Mouse (Mus musculus) cerebellum, adult 9-10 months (tissue): Measurements from ENCODE around the gene Mymx.
"Not testable (repeated sequence)": the region's sequence is repeated elsewhere in the genome, so short reads cannot be mapped to it uniquely, and the experiment has no call there.

Experiments used
- DNase-seq: peaks from one replicate; pipeline ENCODE4 v3.0.0; 2022

Gene Mymx

DNA sequence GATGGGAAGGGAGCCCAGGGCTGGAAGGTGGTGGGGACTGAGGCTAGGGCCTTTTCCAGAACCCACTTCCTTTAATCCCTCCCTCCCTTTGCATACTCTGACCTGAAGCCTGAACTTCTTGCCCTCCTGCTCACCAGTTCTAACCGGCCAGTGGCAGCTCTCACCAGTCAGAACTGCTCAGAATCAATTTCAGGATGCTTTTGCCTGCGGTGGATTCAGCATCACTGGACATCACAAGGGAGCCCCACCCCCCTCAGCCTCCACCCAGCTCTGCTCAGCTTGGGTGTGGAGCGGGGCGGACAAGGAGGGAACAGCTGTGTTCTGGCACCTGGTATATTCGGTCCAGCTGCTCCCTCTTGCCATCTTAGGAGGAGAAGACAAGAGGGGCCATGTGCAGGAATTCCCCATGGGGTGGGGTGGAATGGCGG, at the start of gene Mymx:
TSS of gene Mymx (minus strand) at position 226 of the 428 bp plus-strand sequence.
- DNase-seq: no peak

- DNase-seq: no peak
These were observed 42.3 kb upstream of the Mymx start for GRCm38 (mm10) chr17:45644185-45644584.

DNA sequence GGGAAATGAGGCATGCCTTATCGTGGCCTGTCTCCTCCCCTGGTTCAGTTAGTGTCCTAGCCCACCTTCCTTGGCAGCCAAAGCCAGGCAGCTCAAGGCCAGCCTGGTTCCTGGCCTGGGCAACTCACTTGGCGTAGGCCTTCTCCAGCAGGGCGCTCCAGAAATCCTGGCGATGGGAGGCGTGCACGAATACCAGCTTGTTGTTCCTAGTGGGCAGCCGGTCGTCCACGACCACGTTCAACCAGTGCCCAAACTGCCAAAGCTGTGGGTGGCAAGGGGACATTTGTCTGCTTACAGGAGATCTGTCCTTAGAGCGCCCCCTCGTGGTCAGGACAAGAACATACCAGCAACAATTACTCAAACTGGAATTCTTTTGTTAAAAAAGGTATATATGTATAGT, 40.8 kb upstream of the Mymx start:
- peak; percentile 83 for DNase-seq

DNA sequence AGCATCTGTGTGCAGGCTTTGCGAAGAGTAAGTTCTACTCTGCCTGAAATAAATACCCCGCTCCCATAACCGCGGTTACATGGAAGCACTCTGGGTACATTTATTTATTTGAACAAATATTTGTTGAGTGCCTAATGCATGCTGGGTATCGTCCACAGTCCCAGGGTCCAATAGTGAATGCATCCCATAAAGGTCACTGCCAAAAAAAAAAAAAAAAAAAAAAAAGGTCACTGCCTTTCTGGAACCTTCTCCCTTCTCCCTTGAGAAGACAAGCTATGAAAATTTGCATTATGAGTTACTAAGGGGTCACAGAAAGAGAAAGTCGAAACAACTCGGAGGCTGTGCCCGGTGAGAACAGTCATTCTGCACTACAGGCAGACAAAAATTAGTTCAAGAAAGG, 40.1 kb upstream of the Mymx start:
- DNase-seq: no peak

DNA sequence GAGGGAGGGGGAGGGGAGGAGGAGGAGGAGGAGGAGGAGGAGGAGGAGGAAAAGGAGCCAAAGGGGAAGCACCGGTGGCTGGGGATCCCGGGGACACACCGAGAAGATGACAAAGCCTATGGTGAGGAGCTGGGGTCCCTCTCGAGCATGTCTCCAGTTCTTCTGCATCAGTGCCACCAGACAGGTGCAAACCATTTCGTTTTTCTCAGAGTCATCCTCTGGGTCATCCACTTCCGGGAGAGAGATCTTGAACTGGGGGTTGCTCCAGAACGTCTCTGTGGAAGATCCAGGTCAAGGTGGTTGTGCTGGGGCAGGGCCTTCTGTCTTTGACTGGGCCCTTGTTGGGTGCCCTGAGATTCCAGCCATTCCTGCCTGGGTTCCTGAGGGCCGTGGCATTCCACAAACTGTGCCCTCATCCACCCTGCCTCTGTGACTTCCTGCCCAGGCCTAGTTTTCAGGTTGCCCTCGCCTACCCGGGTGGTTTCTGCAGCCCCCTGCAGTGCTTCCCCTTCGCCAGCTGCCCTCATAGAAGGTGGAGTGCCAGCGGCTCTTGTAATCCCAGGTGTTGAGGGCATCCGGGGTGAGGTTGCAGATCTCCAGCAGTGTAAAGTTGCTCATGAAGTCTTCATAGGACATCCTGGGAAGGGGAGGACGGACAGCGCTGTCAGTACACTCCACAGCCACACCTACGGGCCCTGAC, 36.8 kb upstream of the Mymx start:
- DNase-seq: no peak

GRCm38 (mm10) chr17:45634033-45634432, 32.1 kb upstream of the Mymx start:
- no peak for DNase-seq

DNA sequence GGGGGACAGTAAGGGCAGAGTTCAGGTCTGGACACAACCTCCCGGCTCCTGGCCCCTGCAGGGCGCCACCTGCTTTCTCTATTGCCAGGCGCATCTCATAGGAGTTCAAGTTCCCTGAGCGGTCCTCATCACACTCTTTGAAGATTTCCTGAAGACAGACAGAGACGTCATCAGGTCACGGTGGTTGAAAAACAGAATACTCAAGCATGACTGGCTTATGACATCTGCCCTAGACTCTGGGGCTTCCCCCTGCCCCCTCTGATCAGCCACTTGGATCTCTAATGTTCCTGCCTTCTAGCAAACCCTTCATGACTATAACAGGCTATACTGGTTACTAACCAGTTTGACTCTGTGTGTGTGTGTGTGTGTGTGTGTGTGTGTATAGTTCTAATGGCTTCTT, 30.0 kb upstream of the Mymx start:
- no peak for DNase-seq

GRCm38 (mm10) chr17:45630992-45631391, 29.1 kb upstream of the Mymx start:
- DNase-seq: no peak

DNA sequence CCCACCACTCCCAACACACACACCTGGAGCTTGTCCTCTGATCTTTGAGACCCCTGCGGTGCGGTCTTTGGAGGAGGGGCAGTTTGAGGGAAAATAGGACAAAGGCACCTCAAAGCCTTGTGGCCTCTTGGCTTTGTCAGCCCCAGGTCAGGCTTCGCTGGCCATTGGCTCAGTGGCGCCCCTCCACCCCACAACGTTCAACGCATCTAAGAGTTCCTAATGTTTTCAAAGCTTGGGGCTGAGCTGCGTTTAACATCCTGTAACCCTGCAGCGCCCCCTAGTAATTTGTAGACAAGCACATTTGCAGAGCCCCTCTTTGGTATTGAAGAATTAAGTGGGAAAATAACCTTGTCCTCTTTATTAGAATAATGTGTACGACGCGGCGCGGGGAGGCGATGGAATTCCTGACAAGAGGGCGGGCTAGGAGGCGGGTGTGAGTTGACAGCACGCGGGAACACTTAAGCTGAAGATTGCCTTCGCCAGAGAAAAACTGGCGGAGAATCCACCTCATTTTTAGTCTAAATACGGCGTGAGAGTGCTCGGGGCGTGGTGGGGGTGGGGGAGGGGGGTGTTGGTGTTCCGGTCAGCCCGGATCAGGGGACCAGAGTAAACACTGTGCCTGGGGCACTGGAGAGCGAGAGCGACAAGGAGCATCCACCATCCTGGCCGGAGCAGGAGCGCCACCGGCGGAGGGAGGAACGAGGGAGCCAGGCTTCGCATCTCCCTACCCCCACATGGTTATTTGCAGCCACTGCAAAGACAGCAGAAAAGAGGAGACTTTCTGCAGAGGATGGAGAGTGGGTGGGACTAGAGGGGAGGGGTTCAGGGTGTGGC, 28.2 kb upstream of the Mymx start:
- peak; percentile 83 for DNase-seq

DNA sequence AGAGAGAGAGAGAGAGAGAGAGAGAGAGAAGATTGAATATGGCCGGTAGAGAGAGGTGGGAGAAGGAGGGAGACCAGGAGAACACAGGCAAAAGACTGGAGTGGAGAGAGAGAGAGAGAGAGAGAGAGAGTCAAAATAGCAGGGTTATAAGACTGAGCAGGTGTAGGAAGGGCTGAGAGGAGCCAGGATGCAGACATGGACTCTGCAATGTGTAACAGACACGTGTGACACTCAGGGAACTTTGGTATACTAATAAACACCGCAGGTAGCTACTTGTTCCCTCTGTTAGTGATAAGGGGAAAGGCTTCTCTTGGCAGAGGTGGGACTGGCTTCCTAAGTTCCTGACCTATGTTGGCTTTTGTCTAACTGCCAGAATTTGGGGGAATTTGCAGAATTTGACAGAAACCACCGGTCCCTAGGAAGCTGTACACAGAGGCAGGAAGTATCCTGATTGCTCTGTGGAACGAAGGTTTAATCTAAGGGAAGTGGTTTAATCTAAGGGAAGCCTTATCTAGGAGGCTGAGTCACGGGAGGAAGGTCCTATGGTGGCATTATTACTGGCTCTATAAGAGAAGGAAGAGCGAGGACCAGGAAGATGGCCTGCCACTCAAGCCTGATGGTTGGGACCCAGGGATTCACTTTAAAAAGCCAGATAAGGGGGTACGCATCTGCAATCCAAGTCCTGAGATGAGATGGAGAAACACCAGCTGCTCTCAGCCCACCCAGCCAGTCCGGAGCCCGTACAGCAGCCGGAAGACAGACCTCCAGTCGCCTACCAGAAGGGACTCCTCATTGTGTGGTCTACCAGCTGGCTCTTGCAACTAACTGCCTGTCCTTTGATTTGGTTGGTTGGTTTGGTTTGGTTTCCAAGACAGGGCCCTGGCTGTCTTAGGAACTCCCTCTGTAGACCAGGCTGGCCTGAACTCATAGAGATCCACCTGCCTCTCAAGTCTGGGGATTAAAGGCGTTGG, 27.3 kb upstream of the Mymx start:
- DNase-seq: no peak

DNA sequence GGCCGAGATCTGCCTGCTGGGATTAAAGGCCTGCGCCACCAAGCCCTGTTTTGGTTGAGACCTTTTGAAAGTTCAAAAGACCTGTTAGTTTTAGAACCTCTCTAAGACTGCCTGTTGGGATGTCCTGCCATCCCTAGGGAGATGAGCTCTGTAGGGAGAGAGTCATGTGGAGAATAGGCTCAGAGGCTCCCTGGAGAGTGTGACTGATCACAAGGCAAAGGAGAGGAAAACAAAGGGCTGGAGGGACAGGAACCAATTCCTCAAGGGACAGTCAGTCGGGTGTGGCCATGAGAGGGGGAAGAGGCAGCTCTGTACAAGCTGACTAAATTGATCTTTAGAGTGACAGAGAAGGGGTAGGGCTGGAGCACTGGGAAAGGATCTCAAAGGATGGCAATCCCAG, 26.3 kb upstream of the Mymx start:
- DNase-seq: no peak

GRCm38 (mm10) chr17:45626577-45627134, 24.8 kb upstream of the Mymx start:
- peak; percentile 85 for DNase-seq

- not testable (repeated sequence) for DNase-seq
These were observed 21.5 kb upstream of the Mymx start for GRCm38 (mm10) chr17:45623425-45623824.

GRCm38 (mm10) chr17:45619386-45620256, 17.7 kb upstream of the Mymx start:
- DNase-seq: no peak

- DNase-seq: no peak
These were observed 17.1 kb upstream of the Mymx start for GRCm38 (mm10) chr17:45618941-45619385.

GRCm38 (mm10) chr17:45617655-45618054, 15.8 kb upstream of the Mymx start:
- no peak for DNase-seq

- no peak for DNase-seq
These were observed 14.8 kb upstream of the Mymx start for GRCm38 (mm10) chr17:45616679-45617078.

DNA sequence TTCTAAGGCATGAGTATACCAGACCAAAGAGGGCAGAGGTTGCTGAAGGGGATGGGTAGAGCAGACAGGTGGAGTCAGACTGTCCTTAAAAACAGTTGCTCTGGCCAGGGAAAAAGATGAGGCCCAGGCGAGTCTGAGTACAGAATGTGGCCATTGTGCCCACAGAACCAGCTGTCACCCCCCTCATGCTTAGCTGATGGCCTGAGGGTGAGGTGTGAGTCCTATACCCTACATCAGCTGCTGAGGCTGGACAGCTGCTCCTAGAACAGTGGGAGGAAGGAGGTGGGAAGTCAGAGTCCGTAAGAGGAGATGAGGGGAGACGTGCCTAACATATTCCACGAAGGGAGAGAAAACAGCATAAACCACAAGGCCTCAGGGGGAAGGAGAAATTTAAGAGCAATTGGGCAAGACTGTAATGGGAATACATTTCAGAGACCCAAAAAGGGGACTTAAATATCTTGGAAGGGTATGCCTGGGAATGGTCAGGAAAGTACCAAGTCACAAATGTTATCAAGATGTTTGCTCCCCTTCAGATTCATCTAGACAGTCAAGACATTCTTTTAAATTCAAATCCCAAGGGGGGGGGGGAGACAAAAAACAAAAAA, 14.2 kb upstream of the Mymx start:
- DNase-seq: no peak

DNA sequence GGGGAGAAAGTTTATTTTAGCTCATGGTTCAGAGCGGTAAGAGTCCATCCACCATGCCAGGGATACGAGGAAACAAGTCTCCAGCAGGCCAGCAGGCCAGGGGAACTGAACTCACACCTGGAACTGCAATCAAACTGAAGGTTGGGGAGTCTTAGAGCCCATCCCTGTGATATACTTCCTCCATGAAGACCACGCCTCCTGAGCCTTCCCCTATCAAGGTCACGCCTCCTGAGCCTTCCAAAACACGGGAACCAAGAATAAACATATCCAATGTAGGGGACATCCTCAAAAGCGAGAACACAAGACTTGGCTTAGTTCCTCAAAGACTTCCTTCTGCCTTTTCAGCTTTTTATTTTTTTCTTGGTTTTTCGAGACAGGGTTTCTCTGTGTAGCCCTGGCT, 11.0 kb upstream of the Mymx start:
- DNase-seq: no peak

GRCm38 (mm10) chr17:45612008-45612407, 10.1 kb upstream of the Mymx start:
- no peak for DNase-seq
